Mouse (Mus musculus): ENCODE data around the gene Cryzl1. TPM values are rescaled to one million over a fixed set of nuclear protein-coding genes. Genes with fewer than 3 reads are reported as not detected.
A peak's percentile ranks its signal among the peaks of the same experiment; 100 is the strongest.

Cryzl1 gene
- polyA plus RNA-seq, 1 experiment = 41.2 TPM

DNA sequence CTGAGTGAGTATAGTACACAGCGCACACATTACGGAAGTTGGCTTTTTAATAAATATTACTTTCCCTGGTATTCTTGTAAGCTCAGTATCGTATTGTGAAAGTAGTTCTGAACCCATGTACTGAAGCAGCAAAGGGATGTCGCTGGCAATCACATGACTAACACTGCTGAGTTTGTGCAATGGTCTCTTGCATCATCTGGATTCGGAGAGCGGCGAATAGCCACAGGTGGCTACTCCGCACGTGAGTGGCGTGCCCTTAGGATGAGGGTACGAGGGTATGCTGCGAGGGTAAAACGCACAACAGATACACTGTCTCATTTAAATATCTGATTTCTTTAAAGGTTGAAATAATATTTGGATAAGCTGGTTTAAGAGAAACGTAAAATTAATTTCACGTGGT lies 1.3 kb downstream of the Cryzl1 start:
- Histone ChIP-seq H3K4me3 (ENCODE audit: insufficient read depth, low read depth, low read length) (peak overlapping the region; percentile 76), H3K4me1 (ENCODE audit: control insufficient read depth, insufficient read depth, insufficient read length, low read length) (peaks cover 9% of the 10 kb centered on the region; the same call in 1 of the 2 replicates), H3K27ac (replicated peaks; ENCODE audit: low read depth, low read length) (peak overlapping the region; percentile 44)

DNA sequence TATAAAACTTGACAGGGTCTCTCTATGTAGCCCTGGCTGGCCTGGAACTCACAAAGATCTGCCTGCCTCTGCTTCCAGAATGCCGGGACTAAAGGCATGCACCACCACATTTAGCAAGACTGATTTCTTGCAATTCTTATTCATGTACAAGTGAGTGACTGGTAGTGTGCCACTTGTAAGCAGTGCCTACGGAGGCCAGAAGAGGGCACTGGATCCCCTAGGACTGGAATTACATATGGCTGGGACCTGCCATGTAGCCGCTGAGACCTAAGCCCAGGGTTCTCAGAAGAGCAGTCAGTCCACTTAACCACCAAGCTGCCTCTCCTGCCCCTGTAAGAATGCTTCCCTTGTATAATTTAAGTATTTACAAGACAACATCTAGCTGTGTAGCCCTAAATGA lies 4.5 kb downstream of the Cryzl1 start:
- Histone ChIP-seq H3K4me3 (ENCODE audit: insufficient read depth, low read depth, low read length) (no peak overlapping the region), H3K4me1 (ENCODE audit: control insufficient read depth, insufficient read depth, insufficient read length, low read length) (peaks cover 7% of the 10 kb centered on the region; the same call in 1 of the 2 replicates)

DNA sequence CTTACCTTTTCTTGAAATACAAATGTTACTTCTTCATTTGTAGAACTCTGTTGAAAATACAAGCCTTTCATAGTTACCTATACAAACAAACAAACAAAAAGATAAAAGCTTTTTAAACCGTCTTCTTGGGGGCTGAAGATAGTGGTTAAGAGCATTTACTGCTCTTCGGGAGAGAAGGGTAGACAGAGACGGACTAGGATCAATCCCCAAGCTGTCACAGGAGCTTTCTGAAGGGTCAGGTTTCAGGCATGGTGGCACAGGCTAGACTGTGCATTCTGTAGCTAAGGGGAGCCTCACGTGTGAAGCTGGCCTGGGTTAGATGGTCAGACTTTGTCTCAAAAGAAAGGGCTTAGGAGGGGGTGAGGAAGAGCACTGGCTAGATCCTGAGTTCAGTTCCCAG lies 11.4 kb downstream of the Cryzl1 start:
- H3K27ac ChIP-seq (replicated peaks; ENCODE audit: low read depth, low read length) = no peak overlapping the region
- H3K4me1 ChIP-seq (ENCODE audit: control insufficient read depth, insufficient read depth, insufficient read length, low read length) = no peaks in the 10 kb centered on the region
- H3K4me3 ChIP-seq (ENCODE audit: insufficient read depth, low read depth, low read length) = no peak overlapping the region

More for the DNA sequence above, 4.5 kb downstream of the Cryzl1 start:
- no peak overlapping the region for H3K27ac ChIP-seq (replicated peaks; ENCODE audit: low read depth, low read length)

DNA sequence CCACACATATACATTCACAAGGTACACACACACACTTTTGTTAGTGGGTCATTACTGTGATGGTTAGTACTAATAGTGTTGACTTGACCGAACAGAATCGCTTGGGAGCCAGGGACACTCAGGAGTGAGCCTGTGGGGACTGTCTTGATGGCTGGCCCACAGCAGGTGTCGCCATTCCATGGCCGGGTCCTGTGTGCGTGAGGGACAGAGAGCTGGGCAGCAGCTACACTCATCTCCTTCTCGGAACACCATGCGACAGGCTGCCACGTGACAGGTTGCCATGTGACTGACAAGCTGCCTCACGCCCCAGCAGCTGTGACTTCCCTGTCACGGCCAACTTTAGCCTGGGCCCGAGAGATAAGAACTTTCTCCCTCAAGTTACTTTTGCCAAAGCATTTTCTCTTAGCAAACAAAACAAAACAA lies 11.8 kb downstream of the Cryzl1 start:
- Histone ChIP-seq H3K27ac (replicated peaks; ENCODE audit: low read depth, low read length) (no peak overlapping the region), H3K4me1 (ENCODE audit: control insufficient read depth, insufficient read depth, insufficient read length, low read length) (no peaks in the 10 kb centered on the region), H3K4me3 (ENCODE audit: insufficient read depth, low read depth, low read length) (no peak overlapping the region)

DNA sequence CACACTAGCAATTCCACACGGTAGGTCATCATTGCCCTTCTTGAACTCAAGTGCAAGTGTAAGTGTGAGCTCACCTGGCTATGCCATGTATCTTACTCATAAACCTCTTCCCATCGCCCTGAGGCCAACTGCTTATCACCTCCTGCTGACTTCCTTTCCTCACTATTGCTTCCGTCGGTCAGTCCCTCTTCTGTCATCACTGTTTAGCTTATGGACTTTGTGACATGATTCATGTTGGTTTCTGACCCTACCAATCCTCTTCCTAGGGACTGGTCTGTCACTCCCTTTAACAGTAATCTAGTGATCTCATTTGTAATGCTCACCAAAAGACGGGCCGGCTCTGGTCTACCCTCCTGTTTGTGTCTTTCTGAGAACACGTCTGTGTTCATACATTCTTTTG lies 18.5 kb downstream of the Cryzl1 start:
- Histone ChIP-seq H3K27ac (replicated peaks; ENCODE audit: low read depth, low read length) (no peak overlapping the region), H3K4me1 (ENCODE audit: control insufficient read depth, insufficient read depth, insufficient read length, low read length) (no peaks in the 10 kb centered on the region), H3K4me3 (ENCODE audit: insufficient read depth, low read depth, low read length) (no peak overlapping the region)

DNA sequence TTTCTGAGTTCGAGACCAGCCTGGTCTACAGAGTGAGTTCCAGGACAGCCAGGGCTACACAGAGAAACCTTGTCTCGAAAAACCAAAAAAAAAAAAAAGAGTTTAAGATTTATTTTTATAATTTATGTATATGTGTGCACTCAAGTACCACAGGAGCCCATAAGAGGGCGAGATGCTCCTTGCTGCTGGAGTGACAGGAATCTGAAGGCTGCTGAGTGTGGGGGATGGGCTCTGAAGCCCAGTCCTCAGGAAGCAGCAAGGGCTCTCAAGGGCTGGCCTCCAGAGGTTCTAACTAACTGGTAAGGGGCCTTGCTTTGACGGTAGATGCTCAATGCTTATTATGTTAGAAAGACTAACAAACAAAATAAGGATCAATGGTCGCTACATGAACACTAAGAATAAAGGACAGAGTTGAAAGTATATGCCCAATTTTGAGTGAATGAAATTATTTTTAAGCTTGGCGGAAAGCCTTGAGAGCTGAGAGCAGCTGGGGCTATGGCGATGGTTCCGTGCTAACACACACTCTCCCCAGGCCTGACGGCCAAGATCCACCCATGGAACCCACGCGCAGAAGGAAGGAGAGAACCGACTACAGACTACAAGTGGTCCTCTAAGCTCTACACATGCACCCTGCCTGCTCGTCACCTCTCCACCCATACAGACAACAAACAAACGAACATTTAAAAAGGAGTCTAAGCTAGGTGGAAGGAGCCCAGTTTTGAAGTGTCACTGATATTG lies 24.0 kb downstream of the Cryzl1 start:
- Histone ChIP-seq H3K4me3 (ENCODE audit: insufficient read depth, low read depth, low read length) (no peak overlapping the region), H3K4me1 (ENCODE audit: control insufficient read depth, insufficient read depth, insufficient read length, low read length) (no peaks in the 10 kb centered on the region), H3K27ac (replicated peaks; ENCODE audit: low read depth, low read length) (no peak overlapping the region)

DNA sequence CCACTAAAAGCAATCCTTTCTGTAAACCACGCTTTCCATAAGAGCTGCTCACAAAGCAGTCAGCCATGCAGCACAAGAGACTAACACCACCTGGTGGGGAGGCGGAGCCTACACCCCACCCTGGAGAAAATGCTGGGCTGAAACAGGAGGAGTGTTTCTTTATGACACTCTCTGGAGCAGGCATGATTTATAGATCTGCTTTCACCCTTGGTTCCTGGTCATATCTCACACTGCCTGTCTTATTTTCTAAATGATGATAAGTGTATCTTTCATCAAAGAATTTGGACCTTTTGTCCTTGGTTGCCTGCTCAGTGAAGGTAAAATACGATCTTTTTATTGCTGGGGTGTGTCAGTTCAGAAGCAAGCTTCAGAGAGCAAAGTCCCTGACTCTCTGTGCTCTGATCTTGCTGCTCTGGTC lies 26.0 kb downstream of the Cryzl1 start:
- Histone ChIP-seq H3K4me1 (ENCODE audit: control insufficient read depth, insufficient read depth, insufficient read length, low read length) (no peaks in the 10 kb centered on the region), H3K4me3 (ENCODE audit: insufficient read depth, low read depth, low read length) (no peak overlapping the region), H3K27ac (replicated peaks; ENCODE audit: low read depth, low read length) (no peak overlapping the region)

DNA sequence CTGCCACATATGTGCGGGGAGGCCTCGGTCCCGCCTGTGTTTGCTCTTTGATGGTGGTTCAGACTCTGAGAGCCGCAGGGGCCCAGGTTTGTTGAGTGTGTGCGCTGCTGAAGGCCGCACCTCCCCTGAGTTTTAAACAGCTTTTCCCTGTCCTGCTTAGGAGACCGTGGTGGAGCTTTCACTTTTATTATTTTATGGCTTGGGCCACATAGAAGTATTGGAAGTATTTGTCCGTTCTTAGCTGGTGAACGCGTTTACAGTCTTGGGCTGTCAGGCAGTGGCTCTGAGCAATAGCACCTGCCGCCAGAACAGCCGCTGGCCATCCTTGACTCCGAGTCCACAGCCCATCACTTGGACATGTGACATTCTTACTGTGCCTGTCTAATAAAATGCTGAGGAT lies 26.9 kb downstream of the Cryzl1 start:
- Histone ChIP-seq H3K4me1 (ENCODE audit: control insufficient read depth, insufficient read depth, insufficient read length, low read length) (no peaks in the 10 kb centered on the region), H3K27ac (replicated peaks; ENCODE audit: low read depth, low read length) (no peak overlapping the region), H3K4me3 (ENCODE audit: insufficient read depth, low read depth, low read length) (no peak overlapping the region)

DNA sequence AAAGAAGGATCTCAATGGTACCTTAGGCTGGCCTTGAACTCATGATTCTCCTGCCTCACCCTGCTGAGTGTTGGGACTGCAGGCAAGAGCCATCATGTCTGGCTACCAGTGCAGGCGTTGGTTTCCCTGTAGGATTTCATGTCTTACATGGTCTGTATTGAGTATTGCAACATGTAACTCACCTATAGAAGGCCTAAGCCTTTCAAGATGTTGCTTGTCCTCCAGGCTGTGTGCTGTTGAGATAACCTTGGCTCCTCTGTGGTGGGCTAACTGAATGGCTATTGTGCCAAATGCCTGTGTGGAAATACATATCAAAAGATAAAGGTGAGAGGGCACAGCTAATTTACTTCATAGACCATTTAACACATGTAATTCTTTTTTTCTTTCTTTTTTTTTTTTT lies 29.8 kb downstream of the Cryzl1 start:
- Histone ChIP-seq H3K4me3 (ENCODE audit: insufficient read depth, low read depth, low read length) (no peak overlapping the region), H3K4me1 (ENCODE audit: control insufficient read depth, insufficient read depth, insufficient read length, low read length) (no peaks in the 10 kb centered on the region)

DNA sequence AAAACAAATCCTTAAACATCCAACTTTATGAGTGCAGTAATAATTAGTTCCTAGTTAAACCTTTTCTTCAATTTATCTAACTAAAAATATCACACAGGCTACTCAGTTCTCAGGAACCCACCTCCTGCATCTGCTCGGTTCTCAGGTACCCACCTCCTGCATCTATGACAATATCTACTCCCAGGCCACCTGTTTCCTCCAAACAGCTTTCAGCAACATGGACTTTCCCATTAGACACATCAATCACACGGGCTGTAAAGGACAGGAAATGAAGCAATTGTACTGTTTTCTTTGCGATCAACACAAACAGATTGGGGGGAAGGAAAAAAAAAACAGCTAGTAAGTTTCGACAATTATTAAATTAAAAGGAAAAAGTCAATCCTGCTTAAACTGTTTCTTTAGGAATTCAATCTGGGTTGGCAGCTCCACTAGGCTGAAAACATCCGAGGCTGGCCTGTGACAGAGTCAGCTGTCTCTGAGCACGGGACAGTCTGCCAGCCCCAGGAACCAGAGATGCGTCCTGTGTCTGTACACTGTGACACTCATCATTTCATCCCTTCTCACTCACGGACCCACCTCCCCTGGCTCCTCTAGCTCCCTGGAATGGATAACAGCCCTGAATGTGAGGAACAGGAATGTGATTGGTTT lies 33.5 kb downstream of the Cryzl1 start:
- Histone ChIP-seq H3K4me1 (ENCODE audit: control insufficient read depth, insufficient read depth, insufficient read length, low read length) (no peaks in the 10 kb centered on the region), H3K4me3 (ENCODE audit: insufficient read depth, low read depth, low read length) (no peak overlapping the region), H3K27ac (replicated peaks; ENCODE audit: low read depth, low read length) (peak overlapping the region; percentile 34; the same call in 1 of the 2 replicates)

More for the DNA sequence above, 29.8 kb downstream of the Cryzl1 start:
- no peak overlapping the region for H3K27ac ChIP-seq (replicated peaks; ENCODE audit: low read depth, low read length)

DNA sequence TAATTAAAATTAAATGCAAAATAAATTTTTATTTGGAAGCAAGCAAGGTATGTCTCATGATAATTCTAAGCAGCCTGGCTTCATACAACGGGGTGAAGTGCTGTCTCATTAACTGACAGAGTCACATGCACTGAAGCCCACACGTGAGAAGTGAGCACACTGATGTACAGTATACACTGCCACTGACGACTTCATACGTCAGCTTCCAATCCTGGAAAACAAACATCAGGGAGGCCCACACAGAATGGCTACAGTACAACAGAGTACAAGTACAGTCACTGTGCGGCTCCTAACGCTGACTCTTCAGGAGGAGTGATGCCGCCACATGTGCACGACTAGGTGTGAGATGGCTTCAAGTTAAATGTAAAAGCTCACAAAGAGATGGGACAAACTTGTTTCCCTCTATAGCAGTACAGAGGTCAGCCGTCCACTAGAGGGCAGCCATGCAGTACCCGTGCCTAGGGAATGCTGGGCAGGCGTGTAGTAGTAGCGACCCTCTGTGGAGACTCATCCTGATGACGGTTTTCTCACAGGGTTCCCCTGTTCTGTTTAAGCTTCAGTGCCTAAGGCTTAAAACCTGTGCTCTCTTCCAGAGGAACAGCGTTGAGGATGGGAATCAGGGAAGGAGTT lies 34.2 kb downstream of the Cryzl1 start:
- no peak overlapping the region for H3K27ac ChIP-seq (replicated peaks; ENCODE audit: low read depth, low read length)
- H3K4me3 ChIP-seq (ENCODE audit: insufficient read depth, low read depth, low read length) = no peak overlapping the region

DNA sequence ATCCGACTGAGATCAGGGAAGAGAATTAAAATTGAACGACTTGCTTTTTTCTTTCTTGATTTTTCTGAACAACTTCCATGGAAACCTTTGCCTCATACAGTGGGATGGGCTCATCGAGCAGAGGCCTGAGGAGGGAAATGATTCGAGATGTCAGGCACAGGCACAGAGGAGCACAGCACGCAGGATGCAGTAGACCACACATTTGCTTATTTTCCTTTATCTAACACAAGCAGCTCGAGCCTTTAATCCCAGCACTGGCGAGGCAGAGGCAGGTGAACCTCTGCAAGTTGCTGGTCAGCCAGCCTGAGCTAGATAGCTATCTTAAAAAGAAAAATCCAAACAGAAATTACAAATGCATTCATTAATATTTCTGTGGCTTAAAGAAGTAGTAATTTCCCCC lies 39.0 kb downstream of the Cryzl1 start:
- Histone ChIP-seq H3K27ac (replicated peaks; ENCODE audit: low read depth, low read length) (no peak overlapping the region), H3K4me3 (ENCODE audit: insufficient read depth, low read depth, low read length) (no peak overlapping the region), H3K4me1 (ENCODE audit: control insufficient read depth, insufficient read depth, insufficient read length, low read length) (no peaks in the 10 kb centered on the region; the same call in 1 of the 2 replicates)

More for the DNA sequence above, 34.2 kb downstream of the Cryzl1 start:
- H3K4me1 ChIP-seq (ENCODE audit: control insufficient read depth, insufficient read depth, insufficient read length, low read length) = no peaks in the 10 kb centered on the region

DNA sequence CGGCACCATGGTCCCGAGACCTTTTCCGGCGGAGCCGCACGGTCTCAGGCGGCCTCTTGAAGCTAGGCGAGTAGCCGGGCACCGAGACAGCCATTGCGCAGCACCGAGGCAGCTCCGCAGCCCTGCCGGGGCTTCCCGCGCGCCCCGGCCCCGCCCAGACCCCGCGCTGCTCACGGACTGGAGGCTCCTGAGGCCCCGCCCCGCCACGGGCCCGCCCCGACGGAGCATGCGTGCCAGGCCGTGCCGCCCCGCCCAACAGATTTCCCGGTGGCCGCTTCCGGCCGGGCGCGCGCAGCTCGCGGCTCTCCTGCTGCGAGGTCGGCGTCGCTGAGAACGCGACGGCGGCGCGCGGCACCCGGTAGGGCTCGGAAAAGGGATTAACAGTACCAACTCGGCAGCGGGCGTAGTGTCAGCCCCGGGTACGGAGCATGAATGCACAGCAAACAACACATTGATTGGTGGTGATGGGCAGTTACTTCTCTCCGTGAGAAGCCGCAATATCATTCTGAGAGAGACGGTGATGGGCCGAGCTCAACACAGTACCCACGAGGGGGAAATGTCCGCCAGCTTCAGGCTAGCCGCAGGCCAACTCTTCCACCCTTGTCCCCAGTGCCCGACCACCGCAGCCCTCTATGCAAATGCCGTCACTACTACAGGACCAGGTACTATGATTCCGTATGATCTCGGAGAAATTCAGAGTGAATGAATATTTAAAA lies 40.0 kb downstream of the Cryzl1 start, which contains the start of gene Donson:
Gene Donson (minus strand): TSS at position 152 of the 716 bp plus-strand sequence.
- peak within 1 kb of the TSS; percentile 86 for H3K4me3 ChIP-seq (ENCODE audit: insufficient read depth, low read depth, low read length)
- peak within 1 kb of the TSS; percentile 48 for H3K27ac ChIP-seq (replicated peaks; ENCODE audit: low read depth, low read length)
- H3K4me1 ChIP-seq (ENCODE audit: control insufficient read depth, insufficient read depth, insufficient read length, low read length) = no peaks in the 10 kb centered on the region; the same call in 1 of the 2 replicates

DNA sequence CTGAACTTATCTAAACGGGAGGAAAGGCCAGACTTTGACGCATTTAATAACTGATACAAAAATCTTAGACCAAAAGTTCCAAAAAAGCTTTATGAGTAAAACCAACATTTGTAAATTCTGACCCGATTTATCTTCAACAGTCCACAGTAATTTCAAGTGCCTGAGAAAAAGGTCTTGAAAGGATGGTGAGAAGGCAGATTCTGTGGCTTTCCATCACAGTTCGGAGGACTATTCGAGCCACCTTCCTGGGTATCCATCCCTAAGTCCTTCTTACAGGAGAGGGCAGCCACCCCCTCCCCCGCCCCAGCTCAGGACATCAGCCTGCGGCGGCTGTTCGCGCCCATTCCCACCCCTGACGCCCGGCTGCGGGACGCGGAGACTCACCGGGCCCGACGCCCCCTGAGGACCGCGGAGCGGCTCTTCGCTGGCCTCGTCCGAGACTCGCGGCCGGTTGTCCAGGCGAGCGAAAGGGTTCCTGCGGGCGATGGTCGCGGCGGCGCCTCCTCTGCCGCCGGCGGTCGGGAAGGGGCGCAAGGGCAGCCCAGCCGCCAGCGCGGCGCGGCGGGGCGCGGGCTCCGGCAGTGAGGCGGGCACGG lies 40.7 kb downstream of the Cryzl1 start:
- peak overlapping the region; percentile 86 for H3K4me3 ChIP-seq (ENCODE audit: insufficient read depth, low read depth, low read length)
- no peaks in the 10 kb centered on the region; the same call in 1 of the 2 replicates for H3K4me1 ChIP-seq (ENCODE audit: control insufficient read depth, insufficient read depth, insufficient read length, low read length)
- H3K27ac ChIP-seq (replicated peaks; ENCODE audit: low read depth, low read length) = peak overlapping the region; percentile 28; the same call in 1 of the 2 replicates

Data from brown adipose tissue, adult 24 weeks (tissue).